Mouse (Mus musculus): ENCODE data around the gene Gprasp1.
"Not testable (repeated sequence)": the region's sequence is repeated elsewhere in the genome, so short reads cannot be mapped to it uniquely, and the experiment has no call there.

The Gprasp1 gene

GRCm38 (mm10) chrX:135837896-135838295, 95.4 kb downstream of the Gprasp1 start:
- no peak for DNase-seq (ENCODE audit: extremely low read depth, low read depth)

GRCm38 (mm10) chrX:135838521-135839360, 96.2 kb downstream of the Gprasp1 start, which contains the start of gene Gprasp2:
Gene Gprasp2, plus strand, starts transcription at chrX:135839034.
- DNase-seq (ENCODE audit: extremely low read depth, low read depth) = not testable (repeated sequence)

- DNase-seq (ENCODE audit: extremely low read depth, low read depth) = peak; percentile 13
These were observed 97.2 kb downstream of the Gprasp1 start for GRCm38 (mm10) chrX:135839397-135840391.
